Mouse (Mus musculus) kidney, postnatal 0 days (tissue): Measurements from ENCODE around the gene Atoh8. TPM values are rescaled to one million over a fixed set of nuclear protein-coding genes. Genes with fewer than 3 reads are reported as not detected.

ENCODE experiments used
- ATAC-seq: fragments of 200-750 bp; cut with Nextera tagmentation; replicated peaks from 2 replicates; pipeline ENCODE4 v1.8.0; 2017; ENCODE audit warnings: low read depth, moderate number of reproducible peaks, moderate TSS enrichment, moderate library complexity; ENCODE audit not compliant: low FRiP score
- DNase-seq: peaks from one replicate; pipeline ENCODE4 v3.0.0-alpha.2; 2016; ENCODE audit warnings: low spot score
- H3K27ac ChIP-seq: fragments of 300-500 bp; sonication (generic); 2 replicates; pipeline ENCODE4 v1.5.1; 2014; ENCODE audit warnings: mild to moderate bottlenecking
- H3K27me3 ChIP-seq: fragments of 300-500 bp; sonication (generic); 2 replicates; pipeline ENCODE4 v1.6.1; 2014; ENCODE audit warnings: low read length, mixed read lengths; ENCODE audit not compliant: insufficient read depth
- H3K36me3 ChIP-seq: fragments of 300-500 bp; sonication (generic); 2 replicates; pipeline ENCODE4 v1.6.1; 2014; ENCODE audit warnings: low read length, mixed read lengths; ENCODE audit not compliant: insufficient read depth
- H3K4me1 ChIP-seq: fragments of 300-500 bp; sonication (generic); replicated peaks from 2 replicates; pipeline ENCODE4 v1.6.1; 2014; ENCODE audit warnings: antibody characterized with exemption, low read length, mixed read lengths; ENCODE audit not compliant: insufficient read depth
- H3K4me2 ChIP-seq: fragments of 300-500 bp; sonication (generic); 2 replicates; pipeline ENCODE4 v1.6.1; 2014; ENCODE audit warnings: mild to moderate bottlenecking, low read length, moderate library complexity, mixed read lengths
- H3K4me3 ChIP-seq: fragments of 300-500 bp; sonication (generic); replicated peaks from 2 replicates; pipeline ENCODE4 v1.5.1; 2014; ENCODE audit warnings: low read depth, low read length
- H3K9ac ChIP-seq: fragments of 300-500 bp; sonication (generic); 2 replicates; pipeline ENCODE4 v1.6.1; 2014; ENCODE audit warnings: low read depth, low read length
- H3K9me3 ChIP-seq: fragments of 300-500 bp; sonication (generic); replicated peaks from 2 replicates; pipeline ENCODE4 v1.6.1; 2016; ENCODE audit warnings: low read length, inconsistent platforms, mixed read lengths
- CTCF ChIP-seq: IDR thresholded peaks from 2 replicates; pipeline ENCODE4 v1.5.1; 2016; ENCODE audit warnings: antibody characterized with exemption, low read depth, mild to moderate bottlenecking, moderate library complexity
- WGBS: fragments of 180-500 bp; shearing (Covaris S2); extraction: QIAGEN DNeasy Blood & Tissue Kit; methylation state at CpG from one replicate; pipeline ENCODE4 v1.1.7; 2014; 5-methylcytosine and 5-hydroxymethylcytosine counted together
- polyA plus RNA-seq: library from polyadenylated mRNA; unstranded; fragments of >200 nt; fragmentation: Nextera tagmentation; extraction: Ambion mirVana; gene quantifications from 2 replicates; pipeline ENCODE4 v1.2.1, GENCODE M21; 2015

Atoh8 gene
- polyA plus RNA-seq, 1 experiment from 2014 or later: 20.8 TPM

DNA sequence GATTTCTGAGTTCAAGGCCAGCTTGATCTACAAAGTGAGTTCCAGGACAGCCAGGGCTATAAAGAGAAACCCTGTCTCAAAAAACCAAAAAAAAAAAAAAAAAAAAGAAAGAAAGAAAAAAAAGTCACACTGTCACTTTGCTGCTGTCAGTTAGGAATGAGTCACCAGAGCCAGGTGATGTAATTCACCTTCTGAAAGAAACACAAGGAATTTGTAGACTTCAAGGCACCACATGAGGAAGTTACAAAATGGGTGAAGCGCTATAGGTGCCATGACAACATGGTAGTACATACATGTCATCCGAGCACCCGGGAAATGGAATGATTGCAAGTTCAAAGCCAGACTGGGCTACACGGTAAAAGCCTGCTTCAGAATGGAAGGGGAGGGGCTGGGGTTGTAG lies 14.6 kb upstream of the Atoh8 start:
- ATAC-seq: no peak
- TF ChIP-seq CTCF: no peak
- H3K9me3 ChIP-seq: no peaks in the 10 kb centered on the region
- H3K4me3 ChIP-seq: no peak overlapping the region
- no peak overlapping the region for H3K4me2 ChIP-seq
- 87% methylated on average over 4 of the region's 4 CpGs for WGBS
- no peaks in the 10 kb centered on the region for H3K36me3 ChIP-seq
- no peaks in the 10 kb centered on the region for H3K27me3 ChIP-seq
- no peak for DNase-seq
- 0 out of 2 replicates have a peak, but pooled peaks cover 11% of the 10 kb centered on the region for H3K4me1 ChIP-seq
- H3K9ac ChIP-seq: no peak overlapping the region
- no peak overlapping the region for H3K27ac ChIP-seq

DNA sequence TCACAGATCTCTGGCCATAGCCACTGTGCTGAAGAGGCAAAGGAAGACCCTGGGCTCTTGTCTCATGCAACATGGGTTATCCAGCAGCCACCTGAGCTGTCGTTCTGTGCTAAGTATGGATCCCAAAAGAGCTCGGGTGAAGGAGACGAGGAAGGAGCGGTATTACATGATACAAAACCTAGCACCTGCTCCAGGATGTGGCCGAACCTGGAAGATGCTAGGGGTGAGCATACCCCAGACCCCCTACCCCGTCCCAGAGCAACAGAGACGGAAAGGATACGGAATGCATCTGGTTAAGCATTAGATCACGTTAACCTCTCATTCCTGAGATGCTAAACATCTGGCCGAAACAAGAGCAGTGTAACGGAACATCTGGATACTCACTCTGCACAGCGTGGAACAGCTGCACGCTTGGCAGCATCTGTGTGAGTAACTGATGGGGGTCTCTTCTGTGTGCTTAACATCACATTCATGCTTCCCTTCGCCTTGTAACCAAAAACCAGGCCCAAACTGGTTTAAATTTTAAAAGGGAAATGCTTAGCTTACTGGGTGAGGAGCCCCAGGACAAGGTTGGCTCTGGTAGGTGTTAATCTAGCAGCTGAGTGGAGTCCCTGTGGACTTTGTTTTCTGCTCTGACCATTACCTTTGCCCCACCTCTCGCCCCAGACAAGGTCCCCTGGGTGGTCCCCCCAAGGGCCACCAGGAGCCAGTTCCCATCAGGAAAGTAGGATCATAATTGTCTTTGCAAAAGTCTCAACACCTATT lies 13.0 kb upstream of the Atoh8 start:
- WGBS: 30% methylated on average over 15 of the region's 15 CpGs
- ATAC-seq (peak; percentile 57), DNase-seq (peak; percentile 74)
- no peak overlapping the region for H3K27ac ChIP-seq
- H3K36me3 ChIP-seq: no peaks in the 10 kb centered on the region
- peaks cover 25% of the 10 kb centered on the region; the same call in 1 of the 2 replicates for H3K4me1 ChIP-seq
- H3K9ac ChIP-seq: no peak overlapping the region
- H3K4me3 ChIP-seq: no peak overlapping the region
- H3K4me2 ChIP-seq: no peak overlapping the region
- H3K27me3 ChIP-seq: no peaks in the 10 kb centered on the region
- no peaks in the 10 kb centered on the region for H3K9me3 ChIP-seq
- TF ChIP-seq CTCF: no peak

DNA sequence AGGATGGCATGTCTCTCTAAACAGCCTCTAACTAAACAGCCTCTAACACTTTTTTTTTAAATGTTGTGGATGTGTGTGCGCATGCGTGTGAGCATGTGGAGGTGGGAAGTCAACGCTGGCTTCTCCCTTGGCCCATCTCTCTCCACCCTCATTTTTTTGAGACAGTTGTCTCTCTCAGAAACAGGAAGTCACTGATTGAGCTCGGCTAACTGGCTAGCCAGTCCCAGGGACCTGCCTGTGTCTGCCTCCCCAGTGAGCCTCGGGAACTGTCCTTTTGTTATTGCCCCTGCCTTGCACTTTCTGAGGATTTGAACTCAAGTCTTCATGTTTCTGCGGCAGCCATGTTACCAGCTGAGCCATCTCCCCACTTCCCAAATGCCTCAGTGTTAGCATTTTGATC lies 10.9 kb upstream of the Atoh8 start:
- no peak for ATAC-seq
- 87% methylated on average over 6 of the region's 6 CpGs for WGBS
- H3K27ac ChIP-seq: no peak overlapping the region

DNA sequence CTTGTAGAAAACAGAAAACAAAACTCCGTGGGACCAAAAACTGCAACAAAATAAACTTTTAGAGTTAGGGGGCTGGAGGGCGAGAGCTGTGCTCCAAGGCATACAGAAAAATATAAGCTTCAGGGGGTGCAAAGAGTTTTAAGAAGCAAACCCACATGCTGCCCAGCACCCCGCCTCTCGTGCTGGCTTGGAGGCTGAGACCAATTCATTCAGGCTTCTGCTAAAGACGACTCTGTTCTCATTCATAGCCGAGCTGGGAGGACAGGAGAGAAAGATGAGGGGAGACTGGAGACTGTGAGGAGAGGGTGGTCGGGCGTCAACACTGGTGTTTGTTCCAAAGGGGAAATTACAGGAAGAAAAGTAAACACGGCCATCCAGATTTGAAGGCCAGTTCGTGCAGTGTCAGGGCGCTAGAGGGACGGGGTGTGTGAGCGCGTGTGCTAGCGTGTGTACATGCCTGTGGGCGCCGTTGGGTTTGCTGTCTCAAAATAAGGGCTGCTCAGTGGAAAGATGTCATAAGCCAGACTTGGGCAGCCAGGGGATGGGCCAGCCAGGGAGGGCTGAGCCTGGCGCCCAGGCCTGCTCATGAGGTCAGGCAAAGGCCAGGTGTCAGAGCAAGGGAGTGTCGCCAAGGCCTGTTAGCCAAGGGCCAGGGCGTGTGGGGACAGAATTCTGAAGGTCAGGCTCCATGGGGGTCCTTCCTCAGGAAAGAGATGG lies 9.3 kb upstream of the Atoh8 start:
- WGBS: 51% methylated on average over 20 of the region's 20 CpGs
- no peak overlapping the region for H3K4me2 ChIP-seq

More for the DNA sequence above, 10.9 kb upstream of the Atoh8 start:
- Histone ChIP-seq H3K9ac (no peak overlapping the region), H3K4me3 (no peak overlapping the region), H3K36me3 (no peaks in the 10 kb centered on the region), H3K9me3 (no peaks in the 10 kb centered on the region), H3K4me1 (peaks cover 27% of the 10 kb centered on the region; the same call in 1 of the 2 replicates), H3K27me3 (no peaks in the 10 kb centered on the region), H3K4me2 (no peak overlapping the region)
- no peak for TF ChIP-seq CTCF
- no peak for DNase-seq

GRCm38 (mm10) chr6:72244144-72244549 lies 8.8 kb upstream of the Atoh8 start:
- DNase-seq (peak; percentile 87), ATAC-seq (no peak)
- Histone ChIP-seq H3K9me3 (no peaks in the 10 kb centered on the region), H3K27ac (peak overlapping the region; percentile 76), H3K27me3 (no peaks in the 10 kb centered on the region), H3K4me3 (no peak overlapping the region), H3K36me3 (no peaks in the 10 kb centered on the region), H3K4me1 (peaks cover 30% of the 10 kb centered on the region; the same call in 1 of the 2 replicates), H3K4me2 (no peak overlapping the region), H3K9ac (no peak overlapping the region)
- TF ChIP-seq CTCF: no peak
- 4% methylated on average over 9 of the region's 9 CpGs for WGBS

More for the DNA sequence above, 9.3 kb upstream of the Atoh8 start:
- ATAC-seq (no peak), DNase-seq (peak; percentile 33)
- no peaks in the 10 kb centered on the region for H3K36me3 ChIP-seq
- no peaks in the 10 kb centered on the region for H3K9me3 ChIP-seq
- TF ChIP-seq CTCF: no peak
- no peak overlapping the region for H3K9ac ChIP-seq
- H3K4me1 ChIP-seq: peaks cover 30% of the 10 kb centered on the region; the same call in 1 of the 2 replicates
- peak overlapping the region; percentile 76 for H3K27ac ChIP-seq
- no peaks in the 10 kb centered on the region for H3K27me3 ChIP-seq
- no peak overlapping the region for H3K4me3 ChIP-seq

DNA sequence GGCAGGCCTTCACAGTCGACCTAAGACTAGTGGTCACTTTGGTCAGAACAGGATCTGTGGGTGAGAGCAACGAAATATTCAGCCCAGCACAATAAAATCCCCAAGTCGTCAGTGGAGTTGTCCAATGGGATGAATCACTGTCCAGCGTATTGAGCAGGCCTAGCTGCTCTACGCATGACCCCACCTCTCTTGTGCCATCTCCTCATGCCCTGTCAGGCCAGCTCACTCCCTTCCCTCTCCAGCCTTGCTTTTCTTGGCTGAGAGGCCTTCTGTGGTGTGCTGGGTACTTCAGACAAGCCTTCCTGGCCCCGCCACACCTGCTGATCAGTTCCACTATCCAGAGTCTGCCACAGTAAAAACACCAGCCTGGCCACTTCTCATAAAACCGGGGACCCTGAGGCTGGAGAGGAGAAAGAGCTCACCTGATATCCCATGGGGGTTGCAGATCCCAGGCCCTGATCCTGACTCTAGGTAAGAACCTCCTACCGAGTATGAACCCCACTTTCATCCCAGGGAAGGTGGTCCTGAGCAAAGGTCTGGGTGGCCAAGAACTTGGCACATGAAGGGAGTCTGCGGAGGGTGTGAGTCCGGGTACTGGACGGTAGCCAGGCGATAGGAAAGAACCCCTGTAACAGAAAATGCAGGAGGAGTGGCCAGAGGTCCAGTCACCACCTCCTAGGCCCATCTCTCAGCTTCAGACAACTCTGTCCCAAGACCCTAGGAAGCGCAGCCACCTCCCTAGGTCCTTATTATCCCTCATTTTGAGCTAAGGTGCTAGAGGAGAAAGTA lies 7.3 kb upstream of the Atoh8 start:
- H3K27ac ChIP-seq: no peak overlapping the region
- ATAC-seq (no peak), DNase-seq (no peak)
- no peak overlapping the region for H3K4me2 ChIP-seq
- peaks cover 22% of the 10 kb centered on the region; the same call in 1 of the 2 replicates for H3K4me1 ChIP-seq
- H3K4me3 ChIP-seq: no peak overlapping the region
- TF ChIP-seq CTCF: no peak
- no peaks in the 10 kb centered on the region for H3K27me3 ChIP-seq
- no peaks in the 10 kb centered on the region for H3K36me3 ChIP-seq
- H3K9me3 ChIP-seq: no peaks in the 10 kb centered on the region
- no peak overlapping the region for H3K9ac ChIP-seq
- 85% methylated on average over 13 of the region's 13 CpGs for WGBS
